Mouse (Mus musculus): ENCODE measurements around the gene Tnfrsf1a. TPM values are rescaled to one million over a fixed set of nuclear protein-coding genes. Genes with fewer than 3 reads are reported as not detected.

The Tnfrsf1a gene
- total RNA-seq, 2 experiments from 2014 or later: 73.7 to 77.8 TPM

DNA sequence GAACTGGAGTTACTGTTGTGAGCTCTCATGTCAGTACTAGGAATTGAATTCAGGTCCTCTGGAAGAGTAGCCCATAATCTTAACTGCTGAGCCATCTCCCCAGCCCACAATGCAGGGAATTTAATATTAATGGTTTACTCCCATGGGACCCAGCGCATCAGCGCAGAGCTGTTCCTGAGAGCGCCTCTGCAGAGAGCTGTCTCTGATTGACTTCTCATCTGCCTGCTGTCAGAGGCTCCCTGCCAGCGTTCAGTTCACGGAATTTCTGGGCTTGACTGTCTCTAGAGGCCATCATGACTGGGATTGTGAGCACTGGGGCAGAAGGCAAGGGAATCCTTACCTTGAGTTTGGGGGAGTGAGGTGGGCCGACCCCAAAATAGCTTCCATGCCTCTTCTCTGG is 27.9 kb downstream of the Tnfrsf1a start:
- no peak for DNase-seq
- intact Hi-C loops (cut with DNase I): no loop called here

DNA sequence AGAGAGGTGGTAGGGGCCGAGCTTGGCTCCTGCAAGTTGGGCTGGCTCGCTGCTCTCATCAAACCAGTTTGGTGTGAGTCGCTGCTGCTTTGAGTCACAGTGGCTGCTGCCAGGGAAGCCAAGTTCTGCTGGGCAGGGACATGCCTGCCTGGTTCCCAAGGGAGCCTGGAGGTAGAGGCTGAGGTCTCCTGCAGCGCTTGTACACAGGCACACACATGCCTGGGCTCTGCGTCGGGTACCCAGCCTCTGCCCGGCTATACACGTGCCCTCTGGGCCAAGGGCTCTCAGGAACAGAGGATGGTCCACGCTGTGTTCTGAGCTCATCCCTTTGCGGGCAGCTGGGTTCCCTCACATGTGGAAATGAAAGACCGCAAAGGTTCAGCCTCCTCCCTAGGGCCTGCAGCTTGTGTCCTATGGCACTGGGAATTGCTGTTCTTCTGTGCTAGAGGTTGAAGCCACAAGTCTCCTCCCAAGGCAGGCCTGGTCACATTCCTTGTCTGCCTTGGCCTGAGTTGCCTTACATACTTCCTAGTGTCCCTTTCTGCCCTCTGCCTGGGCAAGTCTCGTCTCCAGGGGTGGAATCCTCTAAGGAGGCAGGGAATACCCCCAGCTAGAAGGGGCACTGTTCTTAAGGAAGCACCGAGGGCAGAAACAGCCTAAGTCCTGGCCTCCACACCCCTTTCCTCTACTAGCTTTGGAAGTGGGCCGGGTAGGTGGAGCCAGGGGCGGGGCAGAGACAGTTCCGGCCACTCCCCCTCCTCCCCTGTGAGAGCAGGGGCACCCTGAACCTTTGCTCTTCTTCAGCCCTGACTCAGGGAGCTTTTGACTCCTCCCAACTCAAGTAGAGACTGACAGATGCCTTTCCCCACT is 28.7 kb downstream of the Tnfrsf1a start:
- intact Hi-C loops (cut with DNase I): no loop called here
- peak; percentile 64 to 72 for DNase-seq

DNA sequence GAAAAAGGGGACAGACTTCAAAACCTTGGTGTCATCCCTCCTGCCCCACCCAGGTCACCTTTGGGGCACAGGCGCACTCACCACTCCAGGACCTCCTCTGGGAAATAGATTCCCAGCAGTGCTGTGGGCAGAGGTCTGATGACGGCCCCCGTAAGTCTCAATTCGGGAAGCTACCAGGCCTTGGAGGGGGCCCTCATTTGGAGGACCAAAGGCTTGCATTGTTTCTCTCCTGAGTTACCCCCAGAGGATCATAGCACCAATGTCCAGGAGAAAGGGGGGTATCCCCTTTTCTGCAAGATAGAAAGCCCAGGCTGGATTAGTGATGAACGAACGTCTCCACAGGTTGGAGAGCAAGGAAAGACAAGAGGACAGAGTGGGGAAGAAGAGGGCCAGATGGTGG is 29.5 kb downstream of the Tnfrsf1a start:
- no peak for DNase-seq
- intact Hi-C loops (cut with DNase I): no loop called here

DNA sequence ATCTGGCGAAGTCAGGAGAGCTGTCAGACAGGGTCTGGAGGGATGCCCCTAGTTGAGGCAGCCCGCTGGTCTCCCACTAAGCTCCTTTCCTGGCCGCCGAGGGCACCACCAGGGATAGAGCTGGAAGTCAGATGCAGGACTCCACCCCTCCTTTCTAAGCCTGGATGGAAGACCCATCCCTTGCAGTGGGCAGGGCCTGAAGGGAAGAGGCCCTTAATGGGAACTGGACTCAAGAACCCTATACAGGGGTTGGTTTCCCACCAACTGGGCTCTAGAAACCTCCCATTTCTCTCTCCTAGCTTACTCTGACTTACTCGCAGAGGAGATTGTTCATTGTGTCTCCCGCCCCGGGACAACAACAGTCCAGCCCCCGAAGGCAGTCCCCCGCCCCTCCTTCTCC is 30.6 kb downstream of the Tnfrsf1a start:
- intact Hi-C loops (cut with DNase I): no loop called here
- no peak for DNase-seq

DNA sequence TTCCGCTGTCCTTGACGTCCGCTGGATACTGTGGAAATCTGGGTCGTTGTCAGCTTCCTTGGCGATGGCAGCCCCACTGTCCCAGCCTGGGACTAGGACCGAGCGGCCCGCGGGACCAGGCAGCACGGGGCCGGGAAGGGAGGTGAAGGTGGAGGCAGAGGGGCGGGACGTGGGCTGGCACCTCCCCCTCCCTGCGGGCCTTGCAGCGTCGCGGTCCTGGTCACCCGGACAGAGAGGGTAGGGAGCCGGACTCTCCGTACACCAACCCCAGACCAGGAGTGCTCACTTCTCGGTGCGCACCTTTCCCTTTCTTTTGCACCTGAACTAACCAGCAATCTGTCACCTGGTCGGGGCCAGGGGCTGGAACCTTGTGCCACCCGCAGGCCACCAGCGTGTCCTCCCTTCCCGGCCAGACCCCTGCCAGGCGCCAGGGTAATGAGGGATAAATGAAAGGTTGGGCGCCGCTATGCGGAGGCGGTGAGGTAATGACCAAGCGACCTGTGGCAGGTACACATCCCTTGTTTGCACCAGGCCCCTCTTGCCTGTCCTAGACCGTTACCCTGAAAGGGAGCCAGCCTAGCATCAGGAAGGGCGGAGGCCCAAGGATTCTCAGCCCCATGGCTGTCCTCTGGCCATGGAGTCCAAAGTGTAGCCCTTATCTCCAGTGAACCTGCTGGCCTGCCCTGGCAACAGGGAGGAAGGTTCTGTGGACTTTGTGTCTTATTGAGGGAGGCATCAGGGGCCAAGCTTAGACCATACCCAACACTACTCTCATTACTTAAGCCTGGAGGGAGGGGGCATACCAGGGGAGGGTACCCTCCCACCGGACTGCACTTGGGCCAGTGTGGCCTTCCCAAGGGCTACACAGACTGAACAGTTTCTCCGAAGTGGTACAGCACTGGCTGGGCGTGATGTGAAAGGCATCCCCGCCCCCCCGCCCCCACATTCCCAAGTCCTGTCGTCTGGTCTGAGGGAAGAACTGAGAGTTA is 31.5 kb downstream of the Tnfrsf1a start, which contains the start of gene Plekhg6:
Gene Plekhg6 (minus strand): TSS at position 422 of the 989 bp plus-strand sequence.
- no peak for DNase-seq
- intact Hi-C loops (cut with DNase I): no loop called here

DNA sequence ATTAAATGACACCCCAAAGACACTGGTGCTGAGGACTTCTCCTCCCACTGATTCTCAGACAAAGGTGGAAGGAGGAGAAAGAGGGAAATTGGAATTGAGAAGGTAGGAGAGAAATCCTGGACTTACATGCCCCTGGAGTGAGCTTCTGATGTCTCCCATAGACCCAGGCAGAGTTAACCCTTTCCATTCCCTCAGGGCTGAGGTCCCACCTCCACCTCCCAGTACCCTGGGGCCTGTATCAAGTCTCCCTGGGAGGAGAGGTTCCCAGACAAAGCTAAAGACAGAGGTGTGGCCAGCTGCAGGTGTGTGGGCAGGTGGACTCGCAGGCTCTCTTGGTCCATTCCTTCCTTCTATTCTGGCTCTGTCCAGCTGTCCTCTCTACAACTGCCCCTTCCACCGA is 32.9 kb downstream of the Tnfrsf1a start:
- intact Hi-C loops (cut with DNase I): no loop called here
- DNase-seq: no peak

DNA sequence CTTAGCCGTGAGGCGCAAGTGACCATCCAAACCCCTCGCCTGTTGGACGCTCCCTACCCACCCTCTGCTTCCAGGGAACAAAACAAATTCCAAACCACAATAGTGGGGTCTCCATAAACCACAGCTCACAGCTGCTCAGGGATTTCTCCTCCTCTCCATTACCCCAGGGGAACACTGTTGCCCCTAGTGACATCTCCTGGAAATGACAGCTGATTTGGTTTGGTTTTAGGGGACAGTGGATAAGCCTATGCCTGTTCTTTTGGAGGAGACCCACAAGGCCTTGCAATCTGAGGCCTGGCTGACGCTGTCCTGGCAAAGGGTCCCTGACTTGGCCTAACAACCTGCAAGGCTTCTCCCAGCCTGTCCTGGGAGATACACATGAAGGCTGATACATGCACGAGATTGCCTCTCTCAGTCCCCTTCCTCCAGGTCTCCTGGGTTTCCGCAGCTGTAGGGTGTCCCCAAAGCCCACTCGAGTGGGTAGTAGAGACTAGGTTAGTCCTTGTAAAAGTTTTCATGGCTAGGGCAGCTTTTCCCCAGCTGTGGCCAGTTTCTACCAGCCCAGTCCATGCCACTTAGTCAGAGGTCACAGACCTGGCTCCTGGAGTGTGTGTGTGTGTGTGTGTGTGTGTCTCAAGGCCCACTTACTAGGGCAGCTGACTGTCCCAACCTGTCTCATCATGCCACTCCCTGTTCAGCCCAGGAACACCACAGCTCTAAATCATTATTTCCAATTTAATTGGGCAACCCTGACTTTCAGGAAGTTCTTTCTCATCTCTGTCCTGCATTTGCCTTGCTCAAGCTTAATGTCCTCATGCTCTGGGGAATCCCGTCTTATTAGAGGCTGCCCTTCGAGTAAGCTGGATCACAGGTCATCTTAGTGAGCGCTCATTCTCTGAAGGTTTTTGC is 36.2 kb downstream of the Tnfrsf1a start:
- intact Hi-C loops (cut with DNase I): no loop called here
- DNase-seq: no peak

DNA sequence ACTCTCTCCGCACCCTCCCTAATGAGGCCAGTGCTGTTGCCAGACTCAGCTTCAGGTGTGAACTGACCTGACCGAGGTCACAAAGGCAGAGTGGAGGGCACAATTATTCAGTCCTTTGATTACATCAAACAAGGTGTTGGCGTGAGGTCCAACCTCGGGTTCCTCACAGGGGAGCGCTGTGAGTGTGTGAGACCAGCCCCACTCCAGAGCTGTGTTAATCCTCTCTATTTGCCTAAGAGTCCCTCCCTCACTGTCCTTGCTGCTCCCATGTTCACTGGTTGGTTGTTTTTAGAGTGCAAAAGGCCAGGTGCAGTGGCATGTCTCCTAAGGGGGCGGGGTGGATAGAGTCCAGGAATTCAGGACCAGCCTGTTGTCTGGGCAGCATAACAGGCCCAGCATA is 36.9 kb downstream of the Tnfrsf1a start:
- DNase-seq: no peak
- intact Hi-C loops (cut with DNase I): no loop called here

DNA sequence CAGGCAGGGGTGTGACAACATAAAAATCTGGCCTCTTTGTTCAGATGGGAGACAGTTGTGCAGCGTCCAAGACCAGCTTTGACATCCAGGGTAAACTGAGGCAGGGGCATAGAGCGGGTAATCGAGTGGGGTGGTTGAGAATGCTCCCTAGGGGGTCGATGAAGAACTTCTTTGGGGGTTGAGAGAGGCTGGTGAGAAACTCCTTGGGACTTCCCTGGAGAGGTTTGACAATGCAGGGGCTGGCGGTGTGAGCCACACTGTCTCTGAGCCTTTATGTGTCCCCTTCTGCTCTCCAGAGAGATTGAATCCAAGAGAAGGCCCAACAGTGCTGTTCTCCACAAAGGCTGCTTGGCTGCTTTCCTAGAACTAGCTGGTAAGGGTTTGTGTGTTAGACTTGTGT is 40.7 kb downstream of the Tnfrsf1a start:
- intact Hi-C loops (cut with DNase I): no loop called here
- DNase-seq: no peak

DNA sequence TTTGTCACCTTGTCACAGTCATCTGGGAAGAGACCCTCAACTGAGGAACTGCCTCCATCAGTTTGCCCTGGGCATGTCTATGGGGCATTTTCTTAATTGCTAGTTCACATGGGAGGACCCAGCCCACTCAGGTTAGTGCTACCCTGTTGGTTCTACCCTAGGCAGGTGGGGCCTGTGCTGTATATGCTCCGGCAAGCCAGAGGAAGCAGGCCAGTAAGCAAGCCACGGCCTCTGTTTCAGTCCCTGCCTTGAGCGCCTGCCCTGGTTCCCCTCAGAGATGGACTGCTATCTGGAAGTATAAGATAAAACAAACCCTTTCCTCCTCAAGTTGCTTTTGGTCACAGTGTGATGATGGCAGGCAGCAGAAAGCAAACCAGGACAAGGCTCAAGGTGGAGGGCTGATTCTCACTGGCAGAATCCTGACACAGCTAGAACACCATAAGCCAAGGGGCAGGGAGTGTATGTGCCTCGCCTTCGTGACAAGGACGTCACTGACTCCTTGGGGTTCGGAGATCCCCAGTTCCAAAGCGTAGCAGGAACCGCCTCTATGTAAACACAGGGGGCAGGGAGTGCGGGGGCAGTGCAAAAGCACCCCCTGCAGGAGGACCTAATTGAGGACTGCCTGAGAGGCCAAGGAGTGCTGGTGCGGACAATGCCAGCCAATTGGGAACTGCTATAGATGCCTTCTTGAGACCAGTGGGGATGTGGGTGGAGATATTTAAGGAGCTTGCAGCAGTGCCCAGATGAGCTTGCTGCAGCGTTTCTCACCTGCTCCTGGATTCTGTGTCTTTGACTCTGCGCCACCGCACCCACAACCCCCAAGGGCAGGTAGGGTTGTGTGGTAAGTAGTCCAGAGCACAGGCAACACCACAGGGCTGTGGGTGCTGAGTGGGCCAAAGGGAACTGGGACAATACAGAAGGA is 56.6 kb downstream of the Tnfrsf1a start:
- DNase-seq: no peak
- intact Hi-C loops (cut with DNase I): no loop called here

DNA sequence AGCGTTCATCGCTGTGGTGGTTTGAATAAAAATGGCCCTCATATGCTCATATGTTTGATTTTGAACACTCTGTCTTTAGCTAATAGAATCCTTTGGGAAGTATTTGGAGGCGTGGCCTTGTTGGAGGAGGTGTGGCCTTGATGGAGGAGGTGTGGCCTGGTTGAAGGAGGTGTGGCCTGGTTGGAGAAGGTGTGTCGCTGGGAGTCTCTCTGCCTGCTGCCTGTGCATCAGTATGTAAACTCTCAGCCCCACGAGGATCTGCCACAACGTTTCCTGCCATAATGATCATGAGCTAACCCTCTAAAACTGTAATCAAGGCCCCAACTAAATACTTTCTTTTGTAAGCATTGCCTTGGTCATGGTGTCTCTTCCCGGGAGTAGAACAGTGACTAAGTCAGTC is 58.1 kb downstream of the Tnfrsf1a start:
- intact Hi-C loops (cut with DNase I): no loop called here
- DNase-seq: no peak

DNA sequence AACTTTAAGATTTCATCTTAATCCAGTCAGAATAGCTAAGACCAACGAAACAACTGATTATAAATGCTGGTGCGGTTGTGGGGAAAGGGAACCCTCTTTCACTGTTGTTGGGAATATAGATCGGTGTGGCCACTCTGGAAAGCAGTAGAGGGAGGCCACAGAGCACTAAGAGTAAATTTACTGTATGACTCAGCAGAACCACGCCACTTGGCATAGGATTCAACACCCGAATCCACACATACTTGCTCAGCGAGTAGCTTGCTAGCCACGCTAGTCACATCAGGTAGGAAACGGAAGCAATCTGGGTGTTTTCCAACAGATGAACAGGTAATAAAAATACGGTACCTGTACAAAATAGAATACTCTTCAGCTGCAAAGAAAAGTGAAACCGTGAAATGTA is 58.5 kb downstream of the Tnfrsf1a start:
- no peak for DNase-seq
- intact Hi-C loops (cut with DNase I): no loop called here

DNA sequence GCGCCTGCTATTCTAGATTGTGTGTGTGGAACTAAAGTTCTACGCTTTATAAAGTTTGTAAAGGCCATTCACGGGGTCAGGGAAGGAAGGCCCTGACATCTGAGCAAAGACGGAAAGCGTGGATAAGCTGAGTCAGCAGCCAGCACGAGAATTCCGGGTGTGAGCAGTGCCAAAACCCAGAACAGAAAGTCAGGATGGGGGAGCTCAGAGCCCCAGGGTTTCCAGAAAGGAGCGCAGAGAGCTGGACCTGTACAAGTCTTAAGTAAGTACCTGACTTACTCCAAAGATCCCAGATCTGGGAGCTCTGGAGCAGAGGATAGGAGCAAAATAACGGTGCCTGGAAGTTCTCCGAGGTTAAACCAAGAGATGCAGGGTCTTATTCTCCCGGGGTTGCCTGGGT is 61.4 kb downstream of the Tnfrsf1a start:
- intact Hi-C loops (cut with DNase I): no loop called here
- no peak for DNase-seq

DNA sequence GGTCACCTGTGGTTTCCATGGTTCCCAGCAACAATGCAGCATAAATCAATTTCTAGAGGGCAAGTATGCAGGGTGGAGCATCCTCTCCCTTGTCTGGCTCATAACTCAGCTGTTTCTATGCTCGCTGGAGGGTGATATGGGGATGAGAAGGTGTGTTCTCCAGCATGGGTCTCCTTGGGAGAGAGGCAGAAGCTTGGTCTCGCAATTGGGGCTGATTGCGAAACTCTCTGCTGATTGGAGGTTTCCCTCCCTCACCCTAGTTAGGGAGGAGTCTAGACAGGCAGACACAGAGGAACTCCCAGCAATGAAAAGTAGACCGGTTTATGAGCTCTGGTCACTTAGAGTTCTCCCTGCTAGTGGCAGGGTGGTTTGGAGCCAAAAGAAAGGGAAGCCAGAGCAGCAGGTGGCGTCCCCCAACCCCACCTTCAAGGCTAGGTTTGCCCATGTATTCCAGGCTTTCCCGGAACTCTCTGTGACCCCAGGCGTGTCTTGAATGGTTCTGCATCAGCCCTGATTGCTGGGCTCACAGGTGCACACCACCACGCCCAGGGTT is 61.9 kb downstream of the Tnfrsf1a start:
- intact Hi-C loops (cut with DNase I): no loop called here
- no peak for DNase-seq

DNA sequence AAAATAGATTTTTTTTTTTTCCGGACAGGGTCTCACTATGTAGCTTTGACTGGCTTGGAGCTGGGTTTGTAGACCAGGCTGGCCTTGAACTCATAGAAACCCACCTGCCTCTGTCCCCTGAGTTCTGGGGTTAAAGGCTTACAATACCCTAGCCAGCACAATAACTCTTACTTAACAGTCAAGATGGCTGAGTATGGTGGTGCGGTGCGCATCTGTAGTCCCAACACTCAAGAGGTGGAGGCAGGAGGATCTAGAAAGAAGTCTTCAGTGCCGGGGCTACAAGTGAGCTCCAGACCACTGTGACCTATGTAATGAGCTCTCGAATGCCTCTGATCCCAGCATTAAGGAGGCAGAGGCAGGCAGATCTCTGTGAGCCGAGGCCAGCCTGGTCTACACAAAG is 62.5 kb downstream of the Tnfrsf1a start:
- intact Hi-C loops (cut with DNase I): no loop called here
- no peak for DNase-seq
